Mouse (Mus musculus): ENCODE results near the gene Mgll.

DNA sequence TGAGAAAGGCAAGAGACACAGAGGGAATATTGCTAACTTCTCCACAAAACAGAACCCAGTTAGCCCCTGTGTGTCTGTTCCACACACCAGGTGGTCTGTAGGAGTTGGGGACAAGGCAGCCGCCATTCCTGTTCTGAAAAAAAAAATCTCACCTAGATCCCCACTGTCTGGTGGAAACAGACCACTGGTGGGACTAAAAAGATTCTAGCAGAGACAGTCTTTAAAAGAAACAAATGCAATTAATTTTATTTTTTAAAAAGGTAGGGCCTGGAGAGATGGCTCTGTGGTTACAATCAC is 15.0 kb upstream of the Mgll start:
- TF ChIP-seq CTCF (IDR thresholded peaks at IDR 0.05; ENCODE audit: control insufficient read depth, insufficient read depth, low read length) = no peak
- TF ChIP-seq POLR2A (IDR thresholded peaks at IDR 0.05; ENCODE audit: borderline replicate concordance, control insufficient read depth, low read depth, low read length) = no peak
